Mouse (Mus musculus): ENCODE measurements around the gene Dnah11.

Gene Dnah11

GRCm38 (mm10) chr12:118084134-118084533 is 114.7 kb downstream of the Dnah11 start:
- Histone ChIP-seq H3K36me3 (ENCODE audit: insufficient read depth, low read length) (no peaks in the 10 kb centered on the region), H3K4me3 (replicated peaks; ENCODE audit: low read length) (no peak overlapping the region), H3K27me3 (ENCODE audit: insufficient read depth, low read length) (no peaks in the 10 kb centered on the region), H3K9me3 (ENCODE audit: low read length) (no peaks in the 10 kb centered on the region), H3K4me1 (replicated peaks; ENCODE audit: low read depth, low read length) (no peaks in the 10 kb centered on the region)
- TF ChIP-seq CTCF (conservative IDR thresholded peaks at IDR 0.05; ENCODE audit: low read length): no peak
- no peak for TF ChIP-seq POU5F1 (IDR thresholded peaks at IDR 0.05; ENCODE audit: borderline replicate concordance, low read length)
- TF ChIP-seq NANOG (IDR thresholded peaks at IDR 0.05; ENCODE audit: borderline replicate concordance, low read length): no peak

- no peaks in the 10 kb centered on the region for H3K4me1 ChIP-seq (replicated peaks; ENCODE audit: low read depth, low read length)
- no peak overlapping the region for H3K4me3 ChIP-seq (replicated peaks; ENCODE audit: low read length)
- no peaks in the 10 kb centered on the region for H3K36me3 ChIP-seq (ENCODE audit: insufficient read depth, low read length)
- H3K9me3 ChIP-seq (ENCODE audit: low read length): no peaks in the 10 kb centered on the region
- TF ChIP-seq POU5F1 (IDR thresholded peaks at IDR 0.05; ENCODE audit: borderline replicate concordance, low read length) (no peak), NANOG (IDR thresholded peaks at IDR 0.05; ENCODE audit: borderline replicate concordance, low read length) (no peak), CTCF (conservative IDR thresholded peaks at IDR 0.05; ENCODE audit: low read length) (no peak)
- H3K27me3 ChIP-seq (ENCODE audit: insufficient read depth, low read length): no peaks in the 10 kb centered on the region
These were observed 118.4 kb downstream of the Dnah11 start for GRCm38 (mm10) chr12:118080441-118080840.

- Histone ChIP-seq H3K4me3 (replicated peaks; ENCODE audit: low read length) (no peak overlapping the region), H3K27me3 (ENCODE audit: insufficient read depth, low read length) (no peaks in the 10 kb centered on the region)
- TF ChIP-seq NANOG (IDR thresholded peaks at IDR 0.05; ENCODE audit: borderline replicate concordance, low read length) (no peak), CTCF (conservative IDR thresholded peaks at IDR 0.05; ENCODE audit: low read length) (no peak), POU5F1 (IDR thresholded peaks at IDR 0.05; ENCODE audit: borderline replicate concordance, low read length) (no peak)
These were observed 120.3 kb downstream of the Dnah11 start for GRCm38 (mm10) chr12:118078434-118078989.

GRCm38 (mm10) chr12:118076802-118077201 is 122.0 kb downstream of the Dnah11 start:
- H3K27me3 ChIP-seq (ENCODE audit: insufficient read depth, low read length): no peaks in the 10 kb centered on the region
- no peaks in the 10 kb centered on the region for H3K4me1 ChIP-seq (replicated peaks; ENCODE audit: low read depth, low read length)
- H3K4me3 ChIP-seq (replicated peaks; ENCODE audit: low read length): no peak overlapping the region
- no peaks in the 10 kb centered on the region for H3K36me3 ChIP-seq (ENCODE audit: insufficient read depth, low read length)
- no peak for TF ChIP-seq NANOG (IDR thresholded peaks at IDR 0.05; ENCODE audit: borderline replicate concordance, low read length)
- H3K9me3 ChIP-seq (ENCODE audit: low read length): no peaks in the 10 kb centered on the region

More at GRCm38 (mm10) chr12:118078434-118078989, 120.3 kb downstream of the Dnah11 start:
- Histone ChIP-seq H3K9me3 (ENCODE audit: low read length) (no peaks in the 10 kb centered on the region), H3K4me1 (replicated peaks; ENCODE audit: low read depth, low read length) (no peaks in the 10 kb centered on the region), H3K36me3 (ENCODE audit: insufficient read depth, low read length) (no peaks in the 10 kb centered on the region)

GRCm38 (mm10) chr12:118072181-118072872 is 126.5 kb downstream of the Dnah11 start:
- TF ChIP-seq NANOG (IDR thresholded peaks at IDR 0.05; ENCODE audit: borderline replicate concordance, low read length): no peak
- no peak for TF ChIP-seq POU5F1 (IDR thresholded peaks at IDR 0.05; ENCODE audit: borderline replicate concordance, low read length)
- no peak for TF ChIP-seq CTCF (conservative IDR thresholded peaks at IDR 0.05; ENCODE audit: low read length)
- Histone ChIP-seq H3K4me1 (replicated peaks; ENCODE audit: low read depth, low read length) (no peaks in the 10 kb centered on the region), H3K27me3 (ENCODE audit: insufficient read depth, low read length) (no peaks in the 10 kb centered on the region), H3K4me3 (replicated peaks; ENCODE audit: low read length) (no peak overlapping the region), H3K36me3 (ENCODE audit: insufficient read depth, low read length) (no peaks in the 10 kb centered on the region), H3K9me3 (ENCODE audit: low read length) (no peaks in the 10 kb centered on the region)

GRCm38 (mm10) chr12:118071667-118072066 is 127.2 kb downstream of the Dnah11 start:
- no peaks in the 10 kb centered on the region for H3K27me3 ChIP-seq (ENCODE audit: insufficient read depth, low read length)
- H3K9me3 ChIP-seq (ENCODE audit: low read length): no peaks in the 10 kb centered on the region
- H3K4me1 ChIP-seq (replicated peaks; ENCODE audit: low read depth, low read length): no peaks in the 10 kb centered on the region
- no peak for TF ChIP-seq NANOG (IDR thresholded peaks at IDR 0.05; ENCODE audit: borderline replicate concordance, low read length)
- no peak for TF ChIP-seq POU5F1 (IDR thresholded peaks at IDR 0.05; ENCODE audit: borderline replicate concordance, low read length)
- no peak for TF ChIP-seq CTCF (conservative IDR thresholded peaks at IDR 0.05; ENCODE audit: low read length)
- no peak overlapping the region for H3K4me3 ChIP-seq (replicated peaks; ENCODE audit: low read length)
- no peaks in the 10 kb centered on the region for H3K36me3 ChIP-seq (ENCODE audit: insufficient read depth, low read length)

- TF ChIP-seq CTCF (conservative IDR thresholded peaks at IDR 0.05; ENCODE audit: low read length): no peak
- peaks cover 3% of the 10 kb centered on the region; the same call in 1 of the 2 replicates for H3K9me3 ChIP-seq (ENCODE audit: low read length)
- H3K27me3 ChIP-seq (ENCODE audit: insufficient read depth, low read length): no peaks in the 10 kb centered on the region
- H3K4me1 ChIP-seq (replicated peaks; ENCODE audit: low read depth, low read length): no peaks in the 10 kb centered on the region
- no peaks in the 10 kb centered on the region for H3K36me3 ChIP-seq (ENCODE audit: insufficient read depth, low read length)
- no peak overlapping the region for H3K4me3 ChIP-seq (replicated peaks; ENCODE audit: low read length)
These were observed 130.1 kb downstream of the Dnah11 start for GRCm38 (mm10) chr12:118068785-118069184.

- H3K27me3 ChIP-seq (ENCODE audit: insufficient read depth, low read length): no peaks in the 10 kb centered on the region
- TF ChIP-seq POU5F1 (IDR thresholded peaks at IDR 0.05; ENCODE audit: borderline replicate concordance, low read length) (no peak), NANOG (IDR thresholded peaks at IDR 0.05; ENCODE audit: borderline replicate concordance, low read length) (no peak), CTCF (conservative IDR thresholded peaks at IDR 0.05; ENCODE audit: low read length) (no peak)
- H3K36me3 ChIP-seq (ENCODE audit: insufficient read depth, low read length): no peaks in the 10 kb centered on the region
- H3K4me3 ChIP-seq (replicated peaks; ENCODE audit: low read length): no peak overlapping the region
- H3K9me3 ChIP-seq (ENCODE audit: low read length): peaks cover 3% of the 10 kb centered on the region; the same call in 1 of the 2 replicates
- no peaks in the 10 kb centered on the region for H3K4me1 ChIP-seq (replicated peaks; ENCODE audit: low read depth, low read length)
These were observed 136.5 kb downstream of the Dnah11 start for GRCm38 (mm10) chr12:118062343-118062742.

GRCm38 (mm10) chr12:118056876-118057275 is 142.0 kb downstream of the Dnah11 start:
- Histone ChIP-seq H3K27me3 (ENCODE audit: insufficient read depth, low read length) (no peaks in the 10 kb centered on the region), H3K4me3 (replicated peaks; ENCODE audit: low read length) (no peak overlapping the region), H3K9me3 (ENCODE audit: low read length) (no peaks in the 10 kb centered on the region), H3K4me1 (replicated peaks; ENCODE audit: low read depth, low read length) (no peaks in the 10 kb centered on the region), H3K36me3 (ENCODE audit: insufficient read depth, low read length) (no peaks in the 10 kb centered on the region)
- TF ChIP-seq NANOG (IDR thresholded peaks at IDR 0.05; ENCODE audit: borderline replicate concordance, low read length) (no peak), POU5F1 (IDR thresholded peaks at IDR 0.05; ENCODE audit: borderline replicate concordance, low read length) (no peak), CTCF (conservative IDR thresholded peaks at IDR 0.05; ENCODE audit: low read length) (no peak)

Data from E14TG2a.4 (cell line).